Mouse (Mus musculus) heart, postnatal 4 days (tissue): ENCODE measurements at regions not wholly inside any gene's neighbourhood (a gene's known extent, or its start where the extent isn't known, plus 50 kb on each side); places are given as distances from the start of the nearest gene placed in this dataset.

Source experiments
- microRNA-seq, 2 experiments: library from miRNA; unstranded; fragments of <30 nt; microRNA quantifications; one replicate each; pipeline ENCODE4 v1.2.0; 2021 to 2022

Small RNAs in the stretch of these regions (microRNA-seq; reads per million reads assigned to microRNA genes)
- 0 reads per million in 2 experiments for gene Gm24271
